Mouse (Mus musculus): ENCODE results near the gene Usp17lb. TPM values are rescaled to one million over a fixed set of nuclear protein-coding genes. Genes with fewer than 3 reads are reported as not detected.
"Not testable (repeated sequence)": the region's sequence is repeated elsewhere in the genome, so short reads cannot be mapped to it uniquely, and the experiment has no call there.

The Usp17lb gene
- not detected for total RNA-seq (2022)

DNA sequence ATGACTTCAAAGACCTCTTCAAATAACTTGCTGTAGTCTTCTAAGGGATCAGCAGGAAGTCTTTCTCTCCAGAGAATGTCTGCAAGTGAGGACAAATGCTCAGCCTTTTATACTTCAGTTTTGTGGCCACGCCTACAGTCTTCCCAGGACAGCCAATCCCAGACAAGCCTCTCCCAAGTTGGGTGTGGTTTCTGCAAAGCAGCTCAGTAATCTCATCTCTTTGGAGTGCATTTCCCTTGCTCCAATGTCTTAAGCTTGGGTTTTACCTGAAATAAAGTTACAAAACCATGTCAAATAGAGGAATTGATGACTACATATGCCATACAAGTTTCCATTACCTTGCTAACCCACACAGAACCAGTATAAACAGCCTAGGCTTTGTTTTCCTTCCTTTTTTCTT lies at the start of gene Usp17lb:
TSS of gene Usp17lb (minus strand) at position 101 of the 400 bp plus-strand sequence.
- DNase-seq: no peak

DNA sequence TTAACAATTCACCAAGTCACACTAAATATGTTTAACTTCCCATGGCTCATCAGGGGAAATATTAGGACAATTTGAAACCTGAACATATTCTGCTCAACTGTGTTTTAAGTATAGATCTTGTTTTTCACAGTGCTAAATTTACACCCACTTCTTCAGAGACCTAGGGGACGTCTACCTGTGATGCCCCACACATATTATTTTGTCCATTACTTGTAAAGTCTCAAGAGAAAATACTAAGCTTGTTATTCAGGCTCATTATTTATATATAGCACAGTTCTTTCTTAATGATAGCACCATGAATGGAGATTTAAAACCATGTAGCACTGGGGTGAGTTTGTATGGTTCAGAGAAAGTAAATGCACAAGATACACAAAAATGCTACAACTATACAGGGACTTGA lies 35.3 kb upstream of the Usp17lb start, which contains the start of gene Olfr665:
TSS of gene Olfr665 (plus strand) at position 301 of the 400 bp plus-strand sequence.
- DNase-seq: no peak

DNA sequence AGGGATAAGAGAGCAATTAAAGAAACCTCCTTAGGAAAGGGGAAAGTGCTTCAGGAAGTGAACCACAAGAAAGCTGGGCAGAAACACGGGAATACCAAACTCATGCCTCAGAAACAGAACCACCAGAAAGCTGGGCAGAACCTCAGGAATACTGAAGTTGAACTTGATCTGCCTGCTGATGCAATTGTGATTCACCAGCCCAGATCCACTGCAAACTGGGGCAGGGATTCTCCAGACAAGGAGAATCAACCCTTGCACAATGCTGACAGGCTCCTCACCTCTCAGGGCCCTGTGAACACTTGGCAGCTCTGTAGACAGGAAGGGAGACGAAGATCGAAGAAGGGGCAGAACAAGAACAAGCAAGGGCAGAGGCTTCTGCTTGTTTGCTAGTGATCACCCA lies 19.0 kb upstream of the Usp17lb start:
- DNase-seq: peak; percentile 4

DNA sequence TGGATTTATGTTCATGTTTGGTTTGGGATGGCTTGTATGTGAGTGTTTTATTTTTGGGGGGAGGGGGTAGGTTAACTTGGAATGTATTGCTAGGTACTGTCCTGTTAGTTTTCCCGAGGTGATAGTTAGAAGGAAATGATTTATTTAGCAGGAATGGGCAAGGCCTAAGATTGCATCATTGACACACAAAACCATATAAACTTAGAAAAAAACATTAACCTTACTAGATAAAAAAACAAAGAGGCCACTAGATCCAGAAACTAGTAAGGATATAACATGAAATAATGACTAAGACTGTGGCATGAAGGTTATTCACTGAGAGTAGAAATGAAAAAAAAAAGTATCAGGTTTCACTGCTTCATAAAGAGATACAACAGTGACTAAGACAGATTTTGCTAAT lies 15.3 kb upstream of the Usp17lb start:
- no peak for DNase-seq

DNA sequence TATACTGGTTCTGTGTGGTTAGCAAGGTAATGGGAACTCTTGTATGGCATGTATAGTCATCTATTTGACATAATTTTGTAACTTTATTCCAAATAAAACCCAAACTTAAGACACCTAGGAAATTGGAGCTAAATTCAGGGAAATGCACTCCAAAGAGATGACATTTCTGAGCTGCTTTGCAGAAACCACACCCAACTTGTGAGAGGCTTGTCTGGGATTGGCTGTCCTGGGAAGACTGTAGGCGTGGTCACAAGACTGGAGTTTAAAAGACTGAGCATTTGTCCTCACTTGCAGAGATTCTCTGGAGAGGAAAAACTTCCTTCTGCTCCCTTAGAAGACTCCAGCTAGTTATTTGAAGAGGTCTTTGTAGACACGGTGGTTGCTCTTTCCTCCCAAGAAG lies 14.3 kb upstream of the Usp17lb start, which contains the start of gene Usp17la:
TSS of gene Usp17la (plus strand) at position 301 of the 400 bp plus-strand sequence.
- not testable (repeated sequence) for DNase-seq

DNA sequence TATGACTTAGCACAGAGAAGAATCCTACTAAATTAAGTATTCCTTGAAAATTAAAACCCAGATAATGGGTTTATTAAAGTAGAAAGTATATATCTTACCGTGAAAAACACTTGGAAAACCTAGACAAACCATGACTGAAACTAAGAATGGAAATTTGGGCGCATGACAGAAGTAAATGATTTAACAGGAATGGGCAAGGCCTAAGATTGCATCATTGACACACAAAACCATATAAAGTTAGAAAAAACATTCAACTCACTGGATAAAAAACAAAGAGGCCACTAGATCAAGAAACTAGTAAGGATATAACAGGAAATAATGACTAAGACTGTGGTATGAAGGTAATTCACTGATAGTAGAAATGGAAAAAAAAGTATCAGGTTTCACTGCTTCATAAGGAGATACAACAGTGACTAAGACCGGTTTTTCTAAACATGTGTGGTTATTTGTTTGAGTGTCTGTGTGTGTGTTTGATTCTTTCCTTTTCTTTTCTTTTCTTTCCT lies 12.9 kb upstream of the Usp17lb start:
- DNase-seq: no peak

DNA sequence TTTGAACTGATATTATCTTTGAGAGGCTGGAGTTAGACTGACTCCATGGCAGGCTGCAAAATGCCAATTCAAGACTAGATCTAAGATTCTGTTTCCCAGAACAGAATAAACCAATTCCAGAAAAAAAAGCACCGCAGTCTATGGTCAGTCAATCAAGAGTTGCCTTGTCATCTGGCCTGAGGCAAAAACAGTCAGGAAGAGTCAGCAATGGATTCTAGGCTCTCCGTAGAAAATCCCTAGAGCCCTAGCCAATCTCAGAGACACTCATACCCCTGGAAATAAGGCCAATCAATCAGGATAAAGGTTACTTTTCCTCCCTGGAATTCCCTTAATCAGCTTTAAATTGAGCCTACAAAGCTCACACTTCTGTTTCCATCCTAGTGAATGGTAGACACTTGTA lies 9.1 kb upstream of the Usp17lb start:
- DNase-seq: not testable (repeated sequence)

DNA sequence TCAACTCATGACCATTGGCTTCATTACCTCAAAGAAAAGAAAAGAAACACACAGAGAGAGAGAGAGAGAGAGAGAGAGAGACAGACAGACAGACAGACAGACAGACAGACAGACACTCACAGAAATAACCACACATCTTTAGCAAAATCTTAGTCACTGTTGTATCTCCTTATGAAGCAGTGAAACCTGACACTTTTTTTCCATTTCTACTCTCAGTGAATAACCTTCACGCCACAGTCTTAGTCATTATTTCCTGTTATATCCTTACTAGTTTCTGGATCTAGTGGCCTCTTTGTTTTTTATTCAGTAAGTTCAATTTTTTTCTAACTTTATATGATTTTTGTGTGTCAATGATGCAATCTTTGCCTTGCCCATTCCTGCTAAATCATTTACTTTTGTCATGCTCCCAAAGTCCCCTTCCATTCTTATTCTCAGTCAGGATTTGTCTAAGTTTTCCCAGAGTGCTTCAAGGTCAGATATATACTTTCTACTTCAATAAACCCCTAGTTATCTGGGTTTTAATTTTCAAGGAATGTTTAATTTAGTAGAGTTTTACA lies 1.4 kb upstream of the Usp17lb start:
- no peak for DNase-seq

DNA sequence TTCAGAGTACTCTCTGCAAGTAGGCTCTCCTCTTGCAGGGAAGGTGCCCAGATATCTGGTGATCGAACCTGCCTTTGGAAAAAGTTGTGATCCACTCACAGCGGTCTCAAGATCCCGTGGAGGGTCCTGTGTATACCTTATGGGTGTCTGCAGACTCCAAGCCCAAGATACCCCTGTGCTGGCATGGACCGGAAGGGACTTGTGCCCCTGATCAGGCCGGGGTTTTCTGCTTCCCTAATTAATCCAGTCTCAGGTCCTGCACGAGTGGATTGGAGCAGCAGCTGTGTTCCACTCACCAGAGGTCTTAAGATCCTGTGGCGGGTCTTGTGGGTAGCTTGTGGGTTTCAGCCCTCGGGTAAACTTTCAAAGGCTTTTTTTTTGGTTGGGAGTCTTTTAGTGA lies 32.1 kb downstream of the Usp17lb start:
- DNase-seq: not testable (repeated sequence)

DNA sequence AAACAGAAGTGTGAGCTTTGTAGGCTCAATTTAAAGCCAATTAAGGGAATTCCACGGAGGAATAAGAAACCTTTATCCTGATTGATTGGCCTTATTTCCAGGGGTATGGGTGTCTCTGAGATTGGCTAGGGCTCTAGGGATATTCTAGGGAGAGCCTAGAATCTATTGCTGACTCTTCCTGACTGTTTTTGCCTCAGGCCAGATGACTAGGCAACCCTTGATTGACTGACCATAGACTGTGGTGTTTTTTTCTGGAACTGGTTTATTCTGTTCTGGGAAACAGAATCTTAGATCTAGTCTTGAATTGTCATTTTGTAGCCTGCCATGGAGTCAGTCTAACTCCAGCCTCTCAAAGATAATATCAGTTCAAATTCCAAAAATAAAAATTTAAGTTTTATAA lies 51.6 kb downstream of the Usp17lb start:
- DNase-seq: no peak

Other genes starting within 250 kb of the Usp17lb start
- not detected for gene Olfr655, start 240.8 kb downstream of the Usp17lb start, total RNA-seq (2022)
- not detected for gene Olfr656, start 228.6 kb downstream of the Usp17lb start, total RNA-seq (2022)
- gene Olfr657, start 217.8 kb downstream of the Usp17lb start, total RNA-seq (2022): not detected
- gene Olfr658, start 195.3 kb downstream of the Usp17lb start, total RNA-seq (2022): not detected
- gene Olfr659, start 175.8 kb downstream of the Usp17lb start, total RNA-seq (2022): not detected
- not detected for gene Olfr661, start 156.1 kb downstream of the Usp17lb start, total RNA-seq (2022)
- not detected for gene Usp17le, start 65.1 kb downstream of the Usp17lb start, total RNA-seq (2022)
- gene Usp17la, start 14.4 kb upstream of the Usp17lb start, total RNA-seq (2022): not detected
- gene Olfr665, start 35.4 kb upstream of the Usp17lb start, total RNA-seq (2022): not detected
- not detected for gene Olfr666, start 53.3 kb upstream of the Usp17lb start, total RNA-seq (2022)
- gene Olfr667, start 78.9 kb upstream of the Usp17lb start, total RNA-seq (2022): not detected
- gene Olfr668, start 85.5 kb upstream of the Usp17lb start, total RNA-seq (2022): not detected
- gene Olfr669, start 91.6 kb upstream of the Usp17lb start, total RNA-seq (2022): not detected
- not detected for gene Olfr670, start 120.0 kb upstream of the Usp17lb start, total RNA-seq (2022)
- not detected for gene Olfr671, start 136.5 kb upstream of the Usp17lb start, total RNA-seq (2022)
- gene Olfr672, start 159.4 kb upstream of the Usp17lb start, total RNA-seq (2022): not detected
- not detected for gene Olfr675, start 185.9 kb upstream of the Usp17lb start, total RNA-seq (2022)
- gene Olfr676, start 190.1 kb upstream of the Usp17lb start, total RNA-seq (2022): not detected
- not detected for gene Olfr677, start 208.8 kb upstream of the Usp17lb start, total RNA-seq (2022)
- not detected for gene Olfr678, start 221.9 kb upstream of the Usp17lb start, total RNA-seq (2022)
- not detected for gene Olfr679, start 238.6 kb upstream of the Usp17lb start, total RNA-seq (2022)